Mouse (Mus musculus): ENCODE data around the gene Olfr399. TPM values are rescaled to one million over a fixed set of nuclear protein-coding genes. Genes with fewer than 3 reads are reported as not detected.

Olfr399 gene
- total RNA-seq (2022): not detected

DNA sequence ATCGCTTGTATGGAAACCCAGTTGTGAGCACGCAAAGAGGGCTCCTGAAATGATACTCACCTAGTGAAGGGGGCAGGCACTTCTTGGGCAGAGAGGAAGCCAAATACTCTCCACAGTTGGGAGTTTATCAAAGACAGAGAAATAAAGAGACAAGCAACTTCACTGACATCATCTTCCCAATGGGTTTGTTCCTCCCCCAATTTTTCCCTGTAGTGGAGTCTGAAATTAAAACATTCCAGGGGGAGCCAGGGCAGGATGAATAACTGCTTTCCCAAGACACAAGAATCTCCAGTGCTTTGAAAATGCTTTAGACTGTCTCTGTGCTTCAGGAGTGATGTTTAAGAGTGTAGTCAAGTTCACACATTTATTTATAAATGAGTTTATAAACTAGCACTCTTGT is at the start of gene Olfr399, which contains the start of gene Olfr139:
Olfr399 (minus strand) TSS at position 165 of the 400 bp plus-strand sequence.
Olfr139 (minus strand) TSS at position 101 of the 400 bp plus-strand sequence.
- no peak for DNase-seq (ENCODE audit: low spot score)

DNA sequence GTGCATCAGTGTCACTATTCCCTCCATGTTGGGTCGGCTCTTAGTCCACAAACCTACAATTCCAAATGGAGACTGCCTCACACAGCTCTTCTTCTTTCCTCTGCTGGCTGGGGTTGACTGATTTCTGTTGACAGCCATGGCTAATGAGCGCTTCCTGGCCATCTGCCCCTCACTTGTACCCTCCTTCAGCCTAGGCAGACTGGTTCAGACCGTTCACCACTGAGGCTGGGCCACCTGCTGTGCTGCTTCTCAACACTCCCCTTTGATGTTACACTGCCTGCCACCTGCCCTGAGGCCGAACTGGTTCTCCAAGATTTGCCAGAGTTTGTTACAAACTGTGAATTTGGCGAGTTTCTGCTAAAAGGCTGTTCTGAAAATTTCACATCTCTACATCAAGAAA is 48.7 kb upstream of the Olfr399 start:
- DNase-seq (ENCODE audit: low spot score): no peak

DNA sequence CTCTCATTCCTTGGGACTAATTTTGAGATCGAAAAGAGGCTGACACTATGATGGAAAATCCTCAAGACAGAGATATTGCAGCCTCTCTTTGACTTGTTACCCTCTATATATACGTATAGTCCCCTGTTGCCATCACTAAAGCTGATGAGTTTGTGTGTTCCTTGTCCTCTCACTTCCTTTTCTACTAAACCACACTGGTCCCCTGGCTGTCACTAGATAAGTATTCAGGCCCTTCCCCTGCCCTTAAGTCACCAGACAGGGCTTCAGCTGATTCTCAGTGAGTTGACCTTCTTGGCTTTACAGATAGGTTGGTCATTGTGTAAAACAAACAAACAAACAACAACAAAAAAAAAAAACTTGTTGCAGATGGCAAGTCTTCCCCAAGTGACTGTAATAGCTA is 45.1 kb upstream of the Olfr399 start:
- DNase-seq (ENCODE audit: low spot score): no peak

DNA sequence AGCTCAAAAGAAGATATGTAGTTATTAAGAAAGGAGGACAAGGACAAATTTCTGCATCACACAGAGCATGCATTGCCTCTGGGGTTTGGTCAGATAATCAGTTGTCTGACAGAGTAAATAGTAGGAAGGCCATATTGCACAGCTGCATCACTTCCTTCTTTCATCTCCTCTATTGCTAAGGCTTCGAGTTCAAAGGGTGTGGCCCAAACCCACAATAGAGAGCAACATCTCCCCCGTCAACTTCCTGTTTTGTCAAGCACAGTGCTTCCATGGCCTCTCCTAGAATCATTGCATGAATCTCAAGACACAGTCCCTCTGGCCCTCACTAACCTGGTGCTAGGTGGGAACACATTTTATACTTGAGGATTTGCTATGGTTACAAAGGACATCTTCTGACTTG is 44.3 kb upstream of the Olfr399 start:
- DNase-seq (ENCODE audit: low spot score): peak; percentile 2

- DNase-seq (ENCODE audit: low spot score): no peak
These were observed 13.2 kb upstream of the Olfr399 start, which contains the start of gene Zfp616 for GRCm38 (mm10) chr11:74069655-74070054. Zfp616 (plus strand) TSS chr11:74069955.

GRCm38 (mm10) chr11:74051347-74051746 is 5.1 kb downstream of the Olfr399 start:
- no peak for DNase-seq (ENCODE audit: low spot score)

Other genes with a start within 250 kb of the Olfr399 start
- gene Olfr392, start 239.6 kb downstream of the Olfr399 start, total RNA-seq (2022): not detected
- gene Olfr393, start 205.2 kb downstream of the Olfr399 start, total RNA-seq (2022): not detected
- gene Olfr394, start 165.8 kb downstream of the Olfr399 start, total RNA-seq (2022): not detected
- gene Olfr395, start 147.3 kb downstream of the Olfr399 start, total RNA-seq (2022): not detected
- gene Olfr23, start 119.9 kb downstream of the Olfr399 start, total RNA-seq (2022): not detected
- not detected for gene Olfr397, start 95.8 kb downstream of the Olfr399 start, total RNA-seq (2022)
- gene Olfr398, start 66.2 kb downstream of the Olfr399 start, total RNA-seq (2022): not detected
- not detected for gene Olfr139, start 64 bp downstream of the Olfr399 start, total RNA-seq (2022)
- gene Zfp616, start 13.3 kb upstream of the Olfr399 start, total RNA-seq (2022): not detected
- not detected for gene Olfr401, start 57.1 kb upstream of the Olfr399 start, total RNA-seq (2022)
- gene Olfr402, start 96.9 kb upstream of the Olfr399 start, total RNA-seq (2022): not detected
- gene Olfr403, start 129.6 kb upstream of the Olfr399 start, total RNA-seq (2022): not detected
- not detected for gene Olfr43, start 154.8 kb upstream of the Olfr399 start, total RNA-seq (2022)
- gene Olfr406, start 203.2 kb upstream of the Olfr399 start, total RNA-seq (2022): not detected
- not detected for gene Olfr59, start 227.1 kb upstream of the Olfr399 start, total RNA-seq (2022)